In the genomic region with DNA sequence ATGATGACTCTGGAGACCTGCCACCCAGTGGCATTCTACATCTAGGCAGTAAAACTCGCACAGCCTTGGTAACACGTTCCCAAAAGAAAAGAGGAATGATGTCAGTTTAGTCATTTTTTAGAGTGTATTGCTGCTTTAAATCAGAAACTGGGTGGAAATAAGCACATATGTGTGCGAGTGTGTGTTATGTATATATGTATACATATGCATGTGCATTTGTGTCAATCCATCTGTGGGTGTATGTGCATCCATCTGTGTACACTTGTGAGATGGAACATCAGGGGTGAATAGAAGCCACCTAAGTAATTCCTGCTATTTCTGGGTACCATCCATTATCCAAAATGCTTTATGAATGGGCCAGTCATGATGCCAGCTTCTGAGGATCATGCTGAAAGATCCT, we compare ENCODE assay signal across 23 mouse cellular contexts.
"Had no signal": no experiment of that assay in that cellular context is flagged by ENCODE, and none has a peak within 500 bp of the region (broad histone marks: within the 10 kb centered on the region; RNA-seq: fewer than 3 reads in every experiment).

No protein-coding gene starts in this region.

- H3K4me3 ChIP-seq: limb, embryonic 10.5 days; limb, embryonic 13.5 days; liver, embryonic 12.5 days; liver, embryonic 15.5 days; lung, embryonic 15.5 days; megakaryocyte, embryonic 14.5 days; midbrain, embryonic 10.5 days; midbrain, embryonic 13.5 days; myocyte; neural tube, embryonic 13.5 days; stomach, embryonic 15.5 days had no signal

- DNase-seq: kidney, postnatal 14 days; kidney, postnatal 4 days; layer of hippocampus, postnatal 36 days; liver; lung, adult 18-20 months; lung, postnatal 10 days; lung, postnatal 36 days; retina, postnatal 1 day; right cerebral cortex, postnatal 25 days; spleen, adult 18-20 months; thymus, postnatal 25 days had no signal

- H3K4me1 ChIP-seq: limb, embryonic 10.5 days; liver, embryonic 12.5 days; liver, embryonic 15.5 days; lung, embryonic 15.5 days; megakaryocyte, embryonic 14.5 days; midbrain, embryonic 10.5 days; midbrain, embryonic 13.5 days; neural tube, embryonic 13.5 days; stomach, embryonic 15.5 days had no signal

- H3K9me3 ChIP-seq: limb, embryonic 10.5 days; liver, embryonic 12.5 days; liver, embryonic 15.5 days; lung, embryonic 15.5 days; midbrain, embryonic 10.5 days; midbrain, embryonic 13.5 days; neural tube, embryonic 13.5 days; stomach, embryonic 15.5 days had no signal

- H3K9ac ChIP-seq: limb, embryonic 13.5 days; liver, embryonic 12.5 days; liver, embryonic 15.5 days; lung, embryonic 15.5 days; midbrain, embryonic 13.5 days; neural tube, embryonic 13.5 days; stomach, embryonic 15.5 days had no signal

- H3K27me3 ChIP-seq: limb, embryonic 13.5 days; liver, embryonic 12.5 days; liver, embryonic 15.5 days; lung, embryonic 15.5 days; megakaryocyte, embryonic 14.5 days; midbrain, embryonic 13.5 days; neural tube, embryonic 13.5 days; stomach, embryonic 15.5 days had no signal

- H3K27ac ChIP-seq: limb, embryonic 10.5 days; limb, embryonic 13.5 days; liver, embryonic 12.5 days; liver, embryonic 15.5 days; lung, embryonic 15.5 days; midbrain, embryonic 10.5 days; midbrain, embryonic 13.5 days; neural tube, embryonic 13.5 days; stomach, embryonic 15.5 days had no signal

- ATAC-seq: liver, embryonic 12.5 days; midbrain, embryonic 13.5 days; midbrain, embryonic 16.5 days had no signal

- H3K4me2 ChIP-seq: limb, embryonic 13.5 days; liver, embryonic 12.5 days; liver, embryonic 15.5 days; lung, embryonic 15.5 days; midbrain, embryonic 13.5 days; neural tube, embryonic 13.5 days; stomach, embryonic 15.5 days had no signal

- H3K36me3 ChIP-seq: limb, embryonic 10.5 days; limb, embryonic 13.5 days; liver, embryonic 12.5 days; liver, embryonic 15.5 days; lung, embryonic 15.5 days; midbrain, embryonic 10.5 days; midbrain, embryonic 13.5 days; neural tube, embryonic 13.5 days; stomach, embryonic 15.5 days had no signal
